Mouse (Mus musculus): ENCODE results near the gene Cdc45. TPM values are rescaled to one million over a fixed set of nuclear protein-coding genes. Genes with fewer than 3 reads are reported as not detected.
A peak's percentile ranks its signal among the peaks of the same experiment; 100 is the strongest.

Gene Cdc45
- total RNA-seq, 4 experiments from 2014 or later: 7.0 to 12.8 (median 10.0) TPM

- no peak for DNase-seq
These were observed 23.0 kb downstream of the Cdc45 start for GRCm38 (mm10) chr16:18788627-18789406.

GRCm38 (mm10) chr16:18786652-18787051 is 25.1 kb downstream of the Cdc45 start:
- no peak for DNase-seq

GRCm38 (mm10) chr16:18785485-18785884 is 26.3 kb downstream of the Cdc45 start:
- no peak for DNase-seq

- DNase-seq: no peak
These were observed 26.8 kb downstream of the Cdc45 start for GRCm38 (mm10) chr16:18785025-18785424.

GRCm38 (mm10) chr16:18781810-18782209 is 30.0 kb downstream of the Cdc45 start:
- no peak for DNase-seq

- no peak for DNase-seq
These were observed 33.3 kb downstream of the Cdc45 start for GRCm38 (mm10) chr16:18778461-18778860.

- DNase-seq: no peak
These were observed 34.4 kb downstream of the Cdc45 start for GRCm38 (mm10) chr16:18777101-18778080.

- no peak for DNase-seq
These were observed 35.2 kb downstream of the Cdc45 start, which contains the start of gene Cldn5 for GRCm38 (mm10) chr16:18776556-18777100. TSS of gene Cldn5 (plus strand) at chr16:18776847.

GRCm38 (mm10) chr16:18775621-18776555 is 35.9 kb downstream of the Cdc45 start:
- DNase-seq: no peak

GRCm38 (mm10) chr16:18773936-18774335 is 37.9 kb downstream of the Cdc45 start:
- no peak for DNase-seq

GRCm38 (mm10) chr16:18769501-18769900 is 42.3 kb downstream of the Cdc45 start:
- no peak for DNase-seq

GRCm38 (mm10) chr16:18766390-18766789 is 45.4 kb downstream of the Cdc45 start:
- no peak for DNase-seq

- DNase-seq: no peak
These were observed 48.8 kb downstream of the Cdc45 start for GRCm38 (mm10) chr16:18762960-18763359.

GRCm38 (mm10) chr16:18761734-18762133 is 50.1 kb downstream of the Cdc45 start:
- no peak for DNase-seq

- no peak for DNase-seq
These were observed 59.8 kb downstream of the Cdc45 start for GRCm38 (mm10) chr16:18751885-18752499.

GRCm38 (mm10) chr16:18751101-18751500 is 60.7 kb downstream of the Cdc45 start:
- DNase-seq: no peak

- DNase-seq: no peak
These were observed 65.3 kb downstream of the Cdc45 start for GRCm38 (mm10) chr16:18746268-18747122.

- DNase-seq: no peak
These were observed 73.5 kb downstream of the Cdc45 start for GRCm38 (mm10) chr16:18738303-18738702.

GRCm38 (mm10) chr16:18733100-18733956 is 78.5 kb downstream of the Cdc45 start:
- DNase-seq: peak; percentile 45

All from adrenal gland, adult 8-10 months (tissue).